Mouse (Mus musculus) bone marrow, adult 2 months (tissue): ENCODE results near the gene Ucp3.

ENCODE experiments used
- CTCF ChIP-seq: fragments of 200-500 bp; IDR thresholded peaks from 2 replicates; pipeline ENCODE4 v1.5.1; 2011; ENCODE audit warnings: low read length, control low read depth; ENCODE audit not compliant: control insufficient read depth, insufficient read depth
- POLR2A ChIP-seq: fragments of 200-500 bp; IDR thresholded peaks from 2 replicates; pipeline ENCODE4 v1.6.1; 2011; ENCODE audit warnings: low read depth, mild to moderate bottlenecking, control low read depth, low read length, borderline replicate concordance; ENCODE audit not compliant: control insufficient read depth

- no peak for TF ChIP-seq POLR2A
- TF ChIP-seq CTCF, result no peak
These were observed 58.0 kb downstream of the Ucp3 start for GRCm38 (mm10) chr7:100530766-100531165.
